Mouse (Mus musculus): Measurements from ENCODE around the gene Adgre4.
"Not testable (repeated sequence)": the region's sequence is repeated elsewhere in the genome, so short reads cannot be mapped to it uniquely, and the experiment has no call there.

The Adgre4 gene

GRCm38 (mm10) chr17:55749786-55750185, at the start of gene Adgre4:
Gene Adgre4 (plus strand): TSS chr17:55749984.
- no peak for DNase-seq (ENCODE audit: low spot score in 2 of 2)

DNA sequence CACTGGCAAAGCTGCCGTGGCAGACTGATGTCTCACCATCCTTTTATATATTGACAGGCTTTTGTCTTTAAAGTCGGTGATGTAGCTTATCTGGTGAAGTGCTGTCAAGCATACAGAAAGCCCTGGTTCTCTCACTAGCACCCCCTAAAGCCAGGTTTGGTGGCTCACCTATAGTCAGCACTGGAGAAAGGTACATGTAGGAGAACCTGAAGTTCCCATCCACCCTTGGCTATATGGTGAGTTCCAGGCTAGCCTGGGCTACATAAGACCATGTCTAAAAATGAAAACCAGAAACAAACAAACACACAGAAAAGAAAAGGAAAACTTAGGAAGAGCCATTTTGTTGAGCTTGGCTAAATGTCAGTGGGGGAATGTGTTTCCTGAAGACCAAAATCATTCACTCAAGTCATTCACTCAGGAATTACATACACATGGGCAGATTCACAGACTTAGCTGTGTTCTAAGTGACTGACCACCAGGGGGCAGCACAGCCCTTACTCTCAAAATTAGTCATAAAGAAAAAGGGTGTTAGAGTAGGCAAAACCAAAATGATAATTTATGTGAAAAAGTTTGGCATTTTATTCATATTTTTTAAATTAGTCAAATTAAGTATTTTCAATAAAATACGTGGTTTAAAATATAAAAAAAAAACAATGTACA, 47.5 kb upstream of the Adgre4 start:
- peak; percentile 75 to 85 for DNase-seq (ENCODE audit: low spot score in 2 of 2)

- no peak for DNase-seq (ENCODE audit: low spot score in 2 of 2)
These were observed 46.9 kb upstream of the Adgre4 start for GRCm38 (mm10) chr17:55702865-55703264.

GRCm38 (mm10) chr17:55711984-55712811, 37.6 kb upstream of the Adgre4 start, which contains the start of gene Pot1b:
Gene Pot1b (minus strand): TSS chr17:55712628.
- DNase-seq (ENCODE audit: low spot score in 2 of 2): peak; percentile 97 to 98

DNA sequence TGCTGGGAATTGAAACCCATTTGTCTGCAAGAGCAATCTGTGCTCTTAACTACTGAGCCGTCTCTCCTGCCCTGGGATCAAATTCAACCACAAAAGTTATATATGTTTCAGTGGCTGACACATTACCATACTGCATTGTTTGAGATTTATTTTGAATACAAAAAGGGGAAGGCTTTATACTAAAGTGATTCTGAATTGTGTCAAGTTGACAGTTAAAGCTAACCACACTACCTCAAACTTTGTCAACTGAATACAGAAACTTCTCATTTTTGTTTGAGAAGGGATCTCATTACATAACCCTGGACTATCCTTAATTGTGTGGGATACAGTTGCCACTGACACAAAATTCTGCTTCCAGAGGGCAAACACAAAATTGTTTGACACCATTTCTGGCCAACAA, 28.5 kb upstream of the Adgre4 start:
- DNase-seq (ENCODE audit: low spot score in 2 of 2): no peak

- DNase-seq (ENCODE audit: low spot score in 2 of 2): no peak
These were observed 27.5 kb upstream of the Adgre4 start for GRCm38 (mm10) chr17:55722250-55722649.

GRCm38 (mm10) chr17:55726193-55726592, 23.6 kb upstream of the Adgre4 start:
- no peak for DNase-seq (ENCODE audit: low spot score in 2 of 2)

GRCm38 (mm10) chr17:55736675-55737074, 13.1 kb upstream of the Adgre4 start:
- DNase-seq (ENCODE audit: low spot score in 2 of 2): no peak

DNA sequence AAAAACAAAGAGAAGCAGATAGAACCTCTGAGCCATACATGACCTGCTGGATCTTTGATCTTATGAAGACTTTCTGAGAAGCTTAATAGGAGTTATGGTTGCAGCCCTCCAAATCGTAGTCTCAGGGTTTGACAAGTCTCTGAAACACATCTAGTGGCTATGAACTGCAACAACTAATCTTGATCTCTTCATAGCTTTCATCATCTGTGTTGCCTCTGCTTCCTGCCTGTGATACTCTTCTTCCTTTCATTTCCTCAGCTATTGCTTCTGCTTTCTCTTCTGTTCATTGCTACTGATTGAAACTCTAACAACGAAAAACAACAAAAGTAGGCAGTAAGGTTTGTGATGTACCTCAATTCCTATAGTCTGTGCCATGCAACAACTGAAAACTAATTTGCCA, 1.4 kb downstream of the Adgre4 start:
- DNase-seq (ENCODE audit: low spot score in 2 of 2): no peak

GRCm38 (mm10) chr17:55813642-55814041, 63.9 kb downstream of the Adgre4 start:
- DNase-seq (ENCODE audit: low spot score in 2 of 2): no peak

- DNase-seq (ENCODE audit: low spot score in 2 of 2): no peak
These were observed 67.1 kb downstream of the Adgre4 start for GRCm38 (mm10) chr17:55816853-55817252.

DNA sequence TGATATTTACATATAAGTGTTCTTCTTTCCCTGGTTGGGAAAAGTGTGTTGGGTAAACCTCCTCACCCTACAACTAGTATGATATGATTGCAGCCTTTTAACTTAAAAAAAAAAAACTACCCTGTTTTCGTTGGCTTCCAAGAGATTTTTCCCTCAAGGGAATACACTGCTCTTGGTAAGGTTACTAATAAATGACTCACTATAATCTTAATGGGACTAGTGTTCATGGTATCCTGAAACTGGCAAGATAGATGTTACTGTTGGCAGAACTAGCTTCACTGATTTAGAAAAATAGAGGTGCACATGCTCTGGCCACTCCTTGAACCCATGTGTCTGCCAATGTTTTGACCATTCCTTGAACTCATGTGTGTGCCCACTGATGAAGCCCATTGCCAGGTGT, 71.8 kb downstream of the Adgre4 start:
- DNase-seq (ENCODE audit: low spot score in 2 of 2): no peak

DNA sequence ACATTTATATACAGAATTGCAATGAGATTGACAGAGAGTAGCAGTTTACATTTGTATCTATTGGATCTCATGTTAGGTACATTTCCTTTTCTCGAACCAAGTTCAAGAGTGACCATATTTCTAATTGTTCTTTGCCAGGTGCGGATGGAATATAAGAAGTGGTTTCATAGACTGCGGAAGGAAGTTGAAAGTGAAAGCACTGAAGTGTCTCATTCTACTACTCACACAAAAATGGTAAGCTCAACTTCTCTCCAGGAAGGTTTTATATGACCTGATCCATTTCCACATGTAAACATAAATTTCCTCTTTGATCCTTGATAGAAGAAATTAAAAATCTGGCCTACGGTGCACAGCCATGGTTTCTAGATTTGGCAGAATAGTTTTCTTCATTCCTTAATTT, 93.3 kb downstream of the Adgre4 start:
- DNase-seq (ENCODE audit: low spot score in 2 of 2): no peak

DNA sequence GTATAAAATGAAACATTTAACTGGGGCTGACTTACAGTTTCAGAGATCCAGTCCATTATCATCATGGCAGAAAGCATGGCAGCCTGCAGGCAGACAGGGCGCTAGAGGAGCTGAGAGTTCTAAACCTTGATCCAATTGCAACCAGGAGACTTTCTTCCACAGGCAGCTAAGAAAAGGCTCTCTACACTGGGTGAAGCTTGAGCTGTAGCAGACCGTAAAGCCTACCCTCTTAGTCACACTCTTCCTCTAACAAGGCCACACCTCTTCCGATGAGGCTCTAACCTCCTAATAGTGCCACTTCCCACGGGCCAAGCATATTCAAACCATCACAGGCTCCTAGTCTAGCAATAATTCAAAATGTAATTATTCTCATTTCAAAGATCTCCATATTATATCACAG, 127.4 kb downstream of the Adgre4 start:
- DNase-seq (ENCODE audit: low spot score in 2 of 2): no peak

- DNase-seq (ENCODE audit: low spot score in 2 of 2): not testable (repeated sequence)
These were observed 128.5 kb downstream of the Adgre4 start for GRCm38 (mm10) chr17:55878282-55878635.

- DNase-seq (ENCODE audit: low spot score in 2 of 2): peak; percentile 86 to 93
These were observed 129.0 kb downstream of the Adgre4 start, which contains the start of gene Zfp119a for GRCm38 (mm10) chr17:55878636-55879369. Gene Zfp119a (minus strand): TSS chr17:55878930.

DNA sequence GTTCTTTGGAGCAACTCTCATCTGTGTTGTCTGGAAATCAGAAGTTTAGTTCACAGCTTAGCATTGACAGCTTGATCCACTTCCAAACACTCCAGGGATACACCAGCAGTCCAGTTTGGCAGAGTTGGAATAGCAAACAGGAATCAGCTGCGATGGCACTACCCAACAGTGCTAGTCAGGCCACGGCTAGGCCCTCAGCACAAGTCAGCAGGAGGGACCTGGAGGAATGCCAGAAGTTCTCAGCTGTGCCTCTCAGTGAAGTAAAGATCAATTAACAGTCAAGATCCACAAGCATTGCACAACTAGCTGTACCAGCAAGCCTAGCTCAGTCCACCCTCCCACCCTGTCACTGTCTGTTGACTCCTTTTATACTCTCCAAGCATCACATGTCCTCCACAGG, 133.8 kb downstream of the Adgre4 start:
- no peak for DNase-seq (ENCODE audit: low spot score in 2 of 2)

GRCm38 (mm10) chr17:55884912-55885311, 135.1 kb downstream of the Adgre4 start:
- DNase-seq (ENCODE audit: low spot score in 2 of 2): no peak

DNA sequence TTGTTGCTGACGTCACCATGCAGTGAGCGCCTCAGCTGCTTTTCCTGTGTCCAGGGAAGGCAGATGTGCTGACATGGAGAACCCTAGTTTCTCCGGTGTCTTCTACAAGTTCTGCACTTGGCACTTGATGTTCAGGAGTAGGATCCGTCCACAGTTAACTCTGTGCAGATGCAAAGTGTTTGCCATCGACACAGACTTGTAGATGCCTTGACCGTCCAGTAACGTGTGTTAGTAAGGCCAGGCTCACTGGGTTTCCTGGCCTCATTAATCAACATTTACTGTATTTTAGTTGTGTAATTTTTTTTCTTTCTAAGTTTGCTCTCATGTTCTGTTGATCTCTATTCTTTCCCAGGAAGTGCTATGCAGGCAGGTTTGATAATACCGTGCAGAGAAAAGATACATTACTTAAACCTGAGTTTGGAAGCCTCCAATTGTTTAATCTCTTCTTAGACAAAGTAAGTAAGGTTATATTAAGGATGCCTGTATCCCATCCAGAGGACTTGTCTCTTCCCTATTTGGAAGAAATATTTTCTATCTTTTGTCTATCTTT, 142.7 kb downstream of the Adgre4 start:
- peak in 1 of 2 experiments; percentile 41 for DNase-seq (ENCODE audit: low spot score in 2 of 2)

DNA sequence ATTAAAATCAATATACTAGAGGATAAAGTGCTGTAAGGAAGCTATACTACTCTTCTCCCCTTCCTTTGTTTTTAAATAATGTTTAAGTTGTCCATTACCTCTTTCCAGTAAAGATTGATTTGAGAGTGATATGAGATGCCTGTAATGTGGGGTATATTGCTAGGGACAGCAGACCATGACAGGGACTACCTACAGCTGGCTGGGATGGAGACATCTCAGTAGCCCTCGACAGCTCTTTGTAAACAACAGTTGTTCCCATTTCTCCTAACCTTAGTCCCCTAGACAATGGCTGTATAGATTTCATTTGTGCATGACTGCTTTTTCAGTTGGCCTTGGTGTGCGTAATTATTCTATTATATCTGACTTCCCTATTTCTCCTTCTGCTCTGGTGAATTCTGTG, 153.3 kb downstream of the Adgre4 start:
- no peak for DNase-seq (ENCODE audit: low spot score in 2 of 2)

Data from right cerebral cortex, postnatal 10 days (tissue).